Mouse (Mus musculus) midbrain, embryonic 16.5 days (tissue): Measurements from ENCODE around the gene Nenf. TPM values are rescaled to one million over a fixed set of nuclear protein-coding genes. Genes with fewer than 3 reads are reported as not detected.

ENCODE experiments used
- polyA plus RNA-seq: library from polyadenylated mRNA; unstranded; fragments of >200 nt; fragmentation: Nextera tagmentation; extraction: Ambion mirVana; gene quantifications from 2 replicates; pipeline ENCODE4 v1.2.1, GENCODE M21; 2015

Nenf gene
- polyA plus RNA-seq, 1 experiment from 2014 or later: 139 TPM

Other genes starting within 250 kb of the Nenf start
- 0.80 and 1.6 TPM in 2 replicates for gene Batf3, start 220.3 kb downstream of the Nenf start, polyA plus RNA-seq
- not detected in 2 replicates for gene Fam71a, start 153.4 kb downstream of the Nenf start, polyA plus RNA-seq
- gene Atf3, start 100.2 kb downstream of the Nenf start, polyA plus RNA-seq: 1.2 and 1.6 TPM in 2 replicates
- 41.0 and 43.0 TPM in 2 replicates for gene Tmem206, start 7.7 kb upstream of the Nenf start, polyA plus RNA-seq
- gene Ppp2r5a, start 85.1 kb upstream of the Nenf start, polyA plus RNA-seq: 6.5 and 6.6 TPM in 2 replicates